Mouse (Mus musculus): Measurements from ENCODE around the gene Dnajc1. TPM values are rescaled to one million over a fixed set of nuclear protein-coding genes. Genes with fewer than 3 reads are reported as not detected.
A peak's percentile ranks its signal among the peaks of the same experiment; 100 is the strongest.

Gene Dnajc1
- total RNA-seq, 2 experiments from 2014 or later, result 14.9 to 15.4 TPM

DNA sequence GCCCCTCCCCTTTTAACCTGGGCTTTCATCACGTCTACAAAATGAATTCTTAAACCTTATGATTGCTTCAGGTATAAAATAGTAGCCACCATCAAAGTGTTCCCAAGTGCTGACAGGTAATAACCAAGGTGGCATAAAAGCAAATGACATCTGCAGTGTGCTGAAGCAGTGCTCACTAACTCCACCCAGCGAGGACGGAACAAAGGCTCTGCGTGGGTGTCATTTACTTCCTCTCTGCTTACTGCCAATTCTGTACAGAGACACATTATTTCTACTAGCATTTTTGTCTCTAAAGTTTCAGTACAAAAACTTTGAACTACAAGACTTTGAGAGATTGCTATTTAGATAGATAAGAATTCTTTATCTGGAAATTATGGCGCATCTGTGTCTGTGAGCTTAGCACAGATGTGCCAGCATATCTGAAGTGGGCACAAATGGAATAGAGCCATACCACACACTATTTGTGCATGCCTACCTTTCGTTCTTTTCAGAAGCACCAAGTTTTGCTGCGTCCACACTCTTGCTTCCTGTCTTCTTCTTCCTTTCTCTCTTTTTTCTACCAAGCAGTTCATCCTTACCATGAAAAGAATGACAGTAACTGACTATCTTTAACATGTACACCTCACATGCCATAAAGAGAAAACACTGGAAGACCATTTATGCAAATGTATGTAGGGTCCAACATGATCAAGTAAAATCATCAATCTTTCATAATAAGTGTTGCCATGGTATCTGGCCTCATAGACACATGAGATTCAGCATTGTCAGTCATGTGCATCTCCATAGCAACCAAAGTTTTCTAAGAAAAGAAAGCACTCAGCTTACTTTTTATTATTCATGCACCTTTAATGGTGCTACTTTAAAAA lies 85.0 kb downstream of the Dnajc1 start:
- intact Hi-C loops (cut with DNase I), result no loop called here

DNA sequence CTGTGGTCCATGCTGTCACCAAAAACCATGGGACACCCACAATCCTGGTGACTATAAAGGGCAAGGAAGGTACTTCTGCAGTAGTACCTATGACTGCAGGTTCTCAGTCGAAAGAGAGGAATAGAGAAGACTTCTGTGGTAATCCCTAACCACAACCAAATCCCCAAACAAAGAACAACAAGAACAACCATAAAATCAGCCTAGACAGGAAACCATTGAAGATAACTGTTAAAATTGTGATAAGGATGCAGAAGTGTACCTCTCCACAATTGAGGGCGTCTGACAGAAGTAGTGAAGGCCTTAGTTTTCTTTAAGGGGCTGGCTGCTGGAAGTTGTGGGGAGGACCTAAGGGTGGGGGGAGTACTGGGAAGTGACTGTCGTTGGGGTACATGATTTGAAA lies 91.7 kb downstream of the Dnajc1 start:
- intact Hi-C loops (cut with DNase I), result no loop called here
- no peak for DNase-seq

More for the DNA sequence above, 85.0 kb downstream of the Dnajc1 start:
- no peak for DNase-seq

DNA sequence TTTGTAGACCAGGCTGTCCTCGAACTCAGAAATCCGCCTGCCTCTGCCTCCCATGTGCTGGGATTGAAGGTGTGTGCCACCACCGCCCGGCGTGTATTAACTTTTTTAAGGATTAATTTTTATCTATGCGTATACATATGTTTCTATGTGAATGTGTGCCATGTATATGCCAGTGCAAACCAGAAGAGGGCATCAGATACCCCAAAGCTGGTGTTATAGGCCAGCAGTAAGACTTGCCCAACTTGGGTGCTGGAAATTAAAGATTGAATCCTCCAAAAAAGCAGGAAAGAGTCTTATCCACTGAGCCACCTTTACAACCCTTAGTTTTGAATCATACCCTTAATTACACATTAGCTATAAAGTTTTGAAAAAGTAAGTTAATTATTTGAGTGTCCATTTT lies 107.5 kb downstream of the Dnajc1 start:
- no peak for DNase-seq
- intact Hi-C loops (cut with DNase I), result no loop called here

DNA sequence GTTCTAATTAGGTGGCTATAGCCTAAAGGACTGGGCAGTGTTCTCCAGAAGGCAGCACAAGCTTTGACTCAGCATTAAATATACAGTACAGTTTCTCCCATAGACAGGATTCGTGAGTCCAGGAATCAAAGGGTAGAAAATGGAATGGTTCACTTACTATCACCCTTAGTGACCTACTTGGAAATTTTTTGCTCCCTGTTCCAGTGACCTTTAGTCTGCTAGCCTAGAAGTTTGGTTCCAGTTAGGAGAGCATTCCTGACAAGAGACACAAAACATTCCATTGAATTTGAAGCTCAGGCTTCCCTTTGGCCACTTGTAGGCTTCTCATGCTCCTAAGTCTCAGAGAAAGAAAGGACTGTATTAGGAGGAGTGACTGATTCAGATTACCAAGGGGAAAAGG lies 126.9 kb downstream of the Dnajc1 start:
- DNase-seq, result no peak
- intact Hi-C loops (cut with DNase I), result no loop called here

DNA sequence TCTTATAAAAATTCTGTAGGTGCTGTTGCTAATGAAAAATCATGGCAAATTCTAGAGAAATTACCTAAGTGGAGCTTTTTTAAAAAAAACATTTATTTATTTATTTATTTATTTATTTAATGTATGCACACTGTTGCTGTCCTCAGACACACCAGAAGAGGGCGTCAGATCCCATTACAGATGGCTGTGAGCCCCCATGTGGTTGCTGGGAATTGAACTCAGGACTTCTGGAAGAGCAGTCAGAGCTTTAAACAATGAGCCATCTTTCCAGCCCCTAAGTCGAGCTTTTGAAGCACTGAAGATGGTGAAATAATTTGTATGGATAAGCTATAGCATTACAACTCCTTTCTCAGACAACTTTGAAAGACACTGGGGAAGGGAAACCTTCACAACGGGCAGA lies 128.1 kb downstream of the Dnajc1 start:
- DNase-seq, result no peak
- intact Hi-C loops (cut with DNase I), result no loop called here

DNA sequence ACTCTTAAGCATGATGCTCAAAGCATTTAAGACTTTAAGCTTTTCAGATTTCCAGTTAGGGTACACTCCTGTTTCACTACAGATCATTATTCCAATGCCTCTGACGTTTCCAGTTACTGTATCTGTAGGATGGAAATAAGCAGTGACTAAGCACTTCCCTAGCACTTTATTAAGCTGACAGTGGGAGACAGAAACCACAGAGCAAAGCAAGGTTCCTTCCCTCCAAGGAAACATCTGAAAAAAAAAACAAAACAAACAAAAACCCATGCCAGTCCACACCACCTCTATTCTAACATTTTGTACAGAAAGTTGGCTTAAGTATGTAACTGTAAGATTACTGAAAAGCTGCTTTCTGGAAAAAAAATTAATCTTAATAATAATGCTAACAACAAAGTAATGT lies 130.3 kb downstream of the Dnajc1 start:
- intact Hi-C loops (cut with DNase I), result no loop called here
- no peak for DNase-seq

DNA sequence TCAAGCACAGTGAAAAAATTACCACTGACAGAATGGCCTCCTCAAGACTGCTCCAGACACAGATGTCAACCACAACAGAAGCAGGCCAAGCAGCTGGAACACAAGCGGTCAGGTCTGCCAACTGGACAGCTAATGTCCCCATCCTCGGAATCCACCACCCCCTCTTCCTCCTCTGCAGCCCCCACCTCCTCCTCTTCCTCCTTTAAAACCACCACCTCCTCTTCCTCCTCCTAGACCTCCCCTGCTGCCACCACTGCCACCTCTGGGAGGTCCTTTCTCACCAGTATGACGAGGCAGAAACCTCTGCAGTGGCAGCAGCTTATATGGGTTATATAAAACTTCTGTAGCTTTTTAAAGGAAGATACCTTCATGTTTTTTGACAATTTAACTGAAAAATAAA lies 143.4 kb downstream of the Dnajc1 start:
- intact Hi-C loops (cut with DNase I), result no loop called here
- DNase-seq, result no peak

DNA sequence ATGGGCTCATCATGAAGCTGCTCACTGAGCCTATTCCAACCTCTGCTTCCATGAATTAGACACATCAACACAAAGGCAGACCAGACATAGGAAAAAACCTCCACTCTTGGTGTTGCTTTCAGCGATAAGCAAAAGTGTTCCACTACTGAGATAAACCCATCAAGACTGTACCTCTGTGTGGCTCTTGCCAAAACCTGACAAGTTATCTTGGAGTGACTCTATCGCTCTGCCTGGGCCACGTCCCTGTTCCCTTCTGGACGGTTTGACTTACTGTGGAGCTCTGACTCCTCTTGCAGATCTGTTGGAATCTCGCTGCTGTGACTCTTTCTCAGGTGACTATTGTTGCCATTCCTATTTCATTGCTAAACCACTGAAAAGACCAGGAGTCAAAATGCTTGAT lies 157.1 kb downstream of the Dnajc1 start:
- no peak for DNase-seq
- intact Hi-C loops (cut with DNase I), result no loop called here

DNA sequence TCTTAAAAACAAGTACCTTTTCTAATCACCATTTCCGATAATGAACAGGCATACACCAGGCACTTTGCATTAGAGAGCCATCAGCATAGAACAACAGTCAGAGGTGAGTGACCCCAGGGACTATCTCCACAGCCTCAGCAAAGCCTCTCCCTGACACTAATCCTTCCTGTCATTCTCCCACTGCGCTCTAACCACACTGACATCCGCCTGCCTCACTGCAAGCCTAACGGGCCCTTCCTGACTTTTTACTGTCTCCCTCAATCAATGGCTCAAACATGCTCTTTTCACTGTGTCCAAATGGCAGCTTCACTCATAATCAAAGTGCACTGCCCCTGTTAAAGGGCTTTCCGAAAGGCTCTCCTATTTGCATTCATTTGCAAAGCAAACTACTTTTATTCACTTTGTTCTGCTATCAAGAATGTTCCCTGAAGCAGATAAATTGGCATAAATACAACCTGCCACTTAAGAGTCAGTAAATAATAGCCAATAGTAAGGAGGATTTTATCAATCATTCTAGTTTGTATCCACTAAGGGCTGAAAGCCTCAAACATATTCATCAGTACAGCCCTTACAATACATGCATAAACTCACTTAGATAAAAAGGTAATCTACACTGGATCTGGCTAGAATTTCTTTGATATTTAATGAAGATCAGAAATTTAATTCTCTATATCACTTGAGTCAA lies 159.6 kb downstream of the Dnajc1 start:
- no peak for DNase-seq
- intact Hi-C loops (cut with DNase I), result no loop called here

DNA sequence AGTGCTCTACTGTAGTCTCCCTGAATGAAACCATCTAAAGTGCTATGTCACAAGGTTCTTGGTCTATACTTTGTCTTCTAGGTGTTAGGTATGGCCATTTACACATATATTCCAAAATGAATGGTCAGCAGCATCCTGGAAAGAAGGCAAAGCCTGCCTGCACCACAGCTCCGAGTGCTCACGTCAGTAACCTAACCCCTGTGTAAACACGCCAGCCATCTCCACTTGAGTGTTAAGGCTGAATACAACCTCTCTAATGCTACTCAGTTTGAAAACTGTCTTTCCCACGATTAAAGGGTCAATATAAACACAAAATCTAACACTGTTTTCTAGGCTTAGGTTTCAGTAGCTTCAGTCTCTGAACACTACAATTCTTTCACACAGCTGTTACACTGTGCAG lies 161.5 kb downstream of the Dnajc1 start:
- DNase-seq, result no peak
- intact Hi-C loops (cut with DNase I), result no loop called here

DNA sequence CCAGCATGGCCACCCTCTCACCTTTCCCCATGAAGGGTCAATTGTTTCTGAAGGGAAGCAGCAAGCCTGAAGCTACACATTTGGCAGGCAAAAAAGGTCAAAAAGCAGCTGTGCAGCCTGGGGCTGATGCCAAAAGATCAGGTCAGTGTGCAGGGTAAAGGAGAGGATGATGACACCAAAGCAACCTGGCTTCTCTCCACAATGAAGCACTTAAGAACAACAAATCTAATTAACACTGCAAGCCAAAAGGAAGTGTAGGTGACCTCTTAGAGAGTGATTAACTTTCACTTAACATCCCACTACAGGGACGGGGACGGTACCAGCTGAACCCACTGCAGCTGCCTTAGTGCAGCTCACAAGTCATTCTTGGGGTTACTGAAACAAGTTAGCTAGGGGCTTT lies 163.4 kb downstream of the Dnajc1 start:
- intact Hi-C loops (cut with DNase I), result no loop called here
- peak in 1 of 2 experiments; percentile 26 for DNase-seq

DNA sequence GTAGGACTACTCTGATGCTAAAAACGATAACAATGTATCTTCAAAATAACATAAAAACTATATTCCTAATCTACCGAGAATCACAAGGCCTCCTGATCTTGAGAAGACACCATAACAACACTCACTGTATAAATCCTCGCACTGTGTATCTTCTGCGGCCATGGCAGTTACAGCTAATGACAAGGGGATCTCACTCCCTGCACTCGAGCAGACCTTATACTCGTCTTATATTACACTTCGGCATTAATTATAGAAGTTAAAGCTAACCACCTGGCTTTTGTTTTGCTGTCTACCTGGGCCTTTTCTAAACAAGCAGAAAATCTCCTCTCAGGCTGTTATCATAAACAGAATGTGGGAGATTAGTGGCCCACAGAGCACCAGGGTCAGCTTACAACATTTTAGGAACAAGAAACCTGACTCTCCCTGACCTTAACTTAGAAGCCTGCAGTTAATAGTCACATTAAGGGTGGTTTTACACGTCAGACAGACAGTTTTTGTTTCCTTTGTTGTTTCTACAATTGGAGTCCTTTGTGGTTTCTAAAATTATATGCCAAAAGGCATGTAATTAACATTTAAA lies 164.1 kb downstream of the Dnajc1 start:
- intact Hi-C loops (cut with DNase I), result no loop called here
- DNase-seq, result no peak

DNA sequence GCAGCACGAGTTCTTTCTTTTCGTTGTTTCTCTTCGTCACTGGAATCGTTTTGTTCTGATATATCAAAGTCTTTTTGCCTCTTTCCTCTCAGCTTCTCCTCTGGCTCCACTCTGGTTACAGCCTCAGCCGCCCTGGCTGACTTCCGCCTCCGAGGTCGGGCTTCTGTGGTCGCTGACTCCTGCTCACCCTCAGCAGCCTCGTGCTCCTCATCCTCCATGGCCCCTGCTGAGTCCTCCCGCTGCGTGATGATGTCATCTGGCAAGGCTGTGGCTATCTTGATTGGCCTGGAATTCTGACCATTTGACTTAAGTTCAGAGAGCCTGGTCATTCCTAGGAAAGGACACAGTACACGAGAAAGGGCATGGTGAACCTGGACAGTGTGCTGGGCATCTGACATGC lies 173.1 kb downstream of the Dnajc1 start:
- DNase-seq, result peak in 1 of 2 experiments; percentile 17
- intact Hi-C loops (cut with DNase I), result no loop called here

DNA sequence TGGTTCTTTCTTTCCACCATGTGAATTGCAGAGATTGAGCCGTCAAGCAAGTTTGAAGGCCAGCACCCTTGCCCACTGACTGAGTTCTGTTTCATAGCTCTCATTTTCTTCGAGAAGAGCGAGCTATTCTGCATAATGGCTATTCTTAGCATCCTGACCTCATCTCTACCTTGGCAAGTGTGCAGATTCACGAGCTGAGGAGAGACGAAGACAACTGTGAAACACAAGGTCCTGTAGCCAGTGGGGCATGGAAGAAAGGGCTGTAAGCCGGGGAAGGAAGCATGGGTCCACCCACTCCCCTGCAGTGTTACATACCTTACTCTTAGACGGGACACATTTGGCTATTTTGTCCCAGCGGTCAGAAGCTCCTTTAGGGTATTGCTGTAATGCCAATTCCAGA lies 173.5 kb downstream of the Dnajc1 start:
- intact Hi-C loops (cut with DNase I), result no loop called here

DNA sequence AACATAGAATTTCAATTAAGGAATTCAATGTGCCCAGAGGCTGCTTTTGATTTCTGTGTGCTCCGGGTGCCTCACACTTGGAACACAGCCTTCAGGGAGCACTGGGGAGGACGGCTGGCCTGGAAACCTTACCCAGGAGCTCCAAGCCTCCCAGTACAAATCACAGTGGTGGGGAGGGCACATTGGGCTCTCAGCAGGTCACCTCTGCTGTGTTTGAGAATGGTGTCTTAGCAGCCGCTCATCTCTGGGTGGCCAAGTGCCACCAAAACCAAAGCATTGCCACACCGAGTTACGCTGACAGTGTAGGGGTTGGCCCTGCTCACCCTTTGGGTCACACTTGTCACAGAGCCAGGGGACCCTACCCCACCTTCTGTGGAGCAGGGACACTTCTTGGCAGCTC lies 174.1 kb downstream of the Dnajc1 start:
- intact Hi-C loops (cut with DNase I), result no loop called here
- DNase-seq, result no peak

More for the DNA sequence above, 173.5 kb downstream of the Dnajc1 start:
- DNase-seq, result peak in 1 of 2 experiments; percentile 41

DNA sequence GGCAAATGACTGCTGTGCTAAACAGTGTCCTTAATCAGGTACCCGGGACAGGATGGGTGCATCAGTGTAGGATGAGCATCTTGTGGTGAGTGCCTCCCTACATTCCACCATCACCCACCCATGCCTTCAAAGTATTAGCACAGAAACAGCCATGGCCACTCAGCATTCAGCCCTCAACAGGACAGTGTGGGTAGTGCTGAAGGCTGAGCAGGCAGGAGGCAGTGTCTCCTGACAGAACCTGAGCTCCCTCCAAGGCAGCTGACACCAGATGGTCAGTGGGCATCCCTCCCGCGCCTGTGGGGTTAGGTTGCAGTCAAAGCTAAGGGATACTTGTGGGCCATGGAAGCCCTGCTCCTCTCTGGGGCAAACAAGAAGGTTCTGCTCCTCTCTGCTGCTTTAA lies 174.8 kb downstream of the Dnajc1 start:
- intact Hi-C loops (cut with DNase I), result no loop called here
- peak; percentile 43 to 49 for DNase-seq

DNA sequence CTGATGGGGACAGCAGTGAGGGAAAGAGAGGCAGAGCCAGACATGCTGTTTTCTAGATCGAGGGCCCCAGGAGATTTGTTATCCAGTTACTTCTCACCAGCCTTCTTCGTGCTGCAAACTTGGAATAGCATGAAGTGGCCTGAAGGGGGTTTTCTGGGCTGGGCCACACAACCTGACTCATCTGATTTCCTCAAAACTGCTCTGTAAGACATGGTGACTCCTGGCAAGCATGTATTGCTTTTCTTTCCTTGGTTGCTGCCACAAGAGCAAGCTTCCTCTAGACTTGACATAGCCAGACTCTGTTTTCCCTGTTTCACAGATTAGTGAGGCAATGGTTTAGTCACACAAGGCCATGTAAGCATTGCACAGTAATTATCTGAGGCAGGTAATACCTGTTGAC lies 178.6 kb downstream of the Dnajc1 start:
- DNase-seq, result no peak
- intact Hi-C loops (cut with DNase I), result no loop called here

DNA sequence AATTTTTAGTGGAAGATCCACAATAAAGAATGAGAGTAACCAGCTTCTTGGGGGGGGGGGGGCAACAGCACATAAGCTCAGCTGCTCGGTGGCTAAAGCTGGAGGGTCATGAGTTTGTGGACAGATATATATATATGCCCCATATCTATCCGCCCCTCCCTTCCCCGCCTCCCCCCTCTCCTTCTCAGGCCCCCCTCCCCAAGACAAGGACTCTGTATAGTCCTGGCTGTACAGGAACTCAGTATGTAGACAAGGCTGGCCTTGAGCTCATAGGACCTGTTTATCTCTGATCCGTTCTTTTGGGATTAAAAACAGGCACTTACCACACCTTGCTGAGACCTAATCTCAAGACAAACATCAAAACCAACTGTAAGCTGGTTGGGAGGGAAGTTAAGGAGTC lies 182.7 kb downstream of the Dnajc1 start:
- no peak for DNase-seq
- intact Hi-C loops (cut with DNase I), result loop anchor here (5.0 to 10.0 kb wide), 4 partner anchors 143 to 785 kb away; no protein-coding TSS in a partner anchor

DNA sequence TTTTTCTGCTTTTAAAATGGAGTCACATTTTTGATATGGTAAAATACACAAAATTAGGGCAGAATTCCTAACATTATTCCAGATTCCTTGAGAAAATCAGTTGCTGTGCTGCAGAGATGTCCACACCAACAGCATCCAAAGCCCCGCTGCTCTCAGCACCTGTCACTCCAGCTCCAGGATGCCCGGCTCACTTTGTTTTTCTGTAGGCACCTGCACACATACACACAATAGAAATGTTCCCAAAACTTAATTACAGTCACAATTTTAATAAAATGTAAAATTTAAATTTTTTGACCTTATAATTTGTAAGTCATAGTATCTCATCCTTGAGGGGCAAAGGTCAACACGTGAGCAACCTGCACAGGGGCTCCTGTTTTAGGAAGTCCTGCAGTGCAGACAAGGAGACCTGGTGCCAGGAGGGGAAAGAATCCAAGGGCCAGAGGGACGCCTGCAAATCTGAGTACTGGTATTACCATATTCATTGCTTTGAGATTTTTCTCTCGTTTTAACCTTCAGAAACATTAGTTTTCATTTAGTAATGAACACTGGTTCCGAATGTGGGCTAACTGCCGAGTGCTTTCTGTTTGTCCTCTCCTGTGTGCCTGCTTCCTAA lies 183.3 kb downstream of the Dnajc1 start:
- intact Hi-C loops (cut with DNase I), result loop anchor here (5.0 to 10.0 kb wide), 4 partner anchors 142 to 785 kb away; no protein-coding TSS in a partner anchor
- no peak for DNase-seq

DNA sequence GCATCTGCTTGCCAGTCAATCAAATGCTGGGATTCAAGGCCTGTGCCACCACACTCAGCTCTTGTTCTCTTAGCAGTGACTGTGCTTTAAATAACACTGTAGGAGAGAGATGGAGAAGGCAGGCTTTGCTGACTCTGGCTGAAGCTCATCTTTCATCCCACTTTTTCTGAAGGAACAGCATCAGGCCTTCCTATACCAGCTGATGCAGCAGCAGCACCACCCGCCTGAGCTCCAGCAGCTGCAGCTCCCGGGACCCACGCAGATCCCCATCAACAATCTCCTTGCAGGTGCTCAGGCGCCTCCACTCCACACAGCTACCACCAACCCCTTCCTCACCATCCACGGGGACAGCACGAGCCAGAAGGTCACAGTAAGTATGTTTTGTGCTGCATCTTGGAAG lies 184.1 kb downstream of the Dnajc1 start:
- DNase-seq, result no peak
- intact Hi-C loops (cut with DNase I), result loop anchor here (5.0 to 10.0 kb wide), 4 partner anchors 141 to 784 kb away; no protein-coding TSS in a partner anchor

DNA sequence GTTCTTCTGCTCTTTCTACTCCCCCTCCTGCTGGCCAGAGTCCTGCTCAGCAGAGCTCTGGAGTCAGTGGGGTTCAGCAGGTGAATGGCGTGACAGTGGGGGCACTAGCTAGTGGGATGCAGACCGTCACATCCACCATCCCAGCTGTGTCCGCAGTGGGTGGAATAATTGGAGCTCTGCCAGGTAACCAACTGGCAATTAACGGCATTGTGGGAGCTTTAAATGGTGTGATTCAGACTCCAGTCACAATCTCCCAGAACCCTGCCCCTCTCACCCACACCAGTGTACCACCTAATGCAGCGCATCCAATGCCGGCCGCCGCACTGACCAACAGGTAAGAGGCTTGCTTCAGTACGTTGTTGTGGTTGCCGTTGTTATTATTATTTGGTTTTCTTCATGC lies 185.8 kb downstream of the Dnajc1 start:
- DNase-seq, result no peak
- intact Hi-C loops (cut with DNase I), result loop anchor here (5.0 to 10.0 kb wide), 4 partner anchors 140 to 782 kb away; no protein-coding TSS in a partner anchor

Measured in heart, postnatal 36 days (tissue).